Mouse (Mus musculus) CH12.LX (cell line): ENCODE measurements around the gene Tma16. TPM values are rescaled to one million over a fixed set of nuclear protein-coding genes. Genes with fewer than 3 reads are reported as not detected.

Experiments used
- DNase-seq: peaks from one replicate; pipeline ENCODE4 v3.0.0-alpha.2; 2013; ENCODE audit errors: extremely low read depth
- H3K27ac ChIP-seq: 2 replicates; pipeline ENCODE4 v1.5.1; 2012; ENCODE audit warnings: low read depth, mild to moderate bottlenecking, control low read depth, moderate library complexity; ENCODE audit not compliant: insufficient read depth
- H3K27me3 ChIP-seq: replicated peaks from 2 replicates; pipeline ENCODE3; 2012; ENCODE audit warnings: inconsistent platforms
- H3K36me3 ChIP-seq, 2 experiments: replicated peaks in 1 of 2; 2 replicates each; pipeline versions ENCODE3 to v1.6.1; 2012; ENCODE audit warnings: inconsistent platforms in 1 of 2, low read length in 1 of 2, mild to moderate bottlenecking in 1 of 2, mixed read lengths in 1 of 2, moderate library complexity in 1 of 2; ENCODE audit not compliant: control insufficient read depth in 1 of 2, insufficient read depth in 1 of 2
- H3K4me1 ChIP-seq, 2 experiments: 2 replicates each; pipeline ENCODE4 v1.6.1; 2012; ENCODE audit warnings: inconsistent platforms in 1 of 2, moderate library complexity in 1 of 2; ENCODE audit not compliant: insufficient read depth in 2 of 2, control insufficient read depth in 1 of 2
- H3K4me2 ChIP-seq: 2 replicates; pipeline ENCODE4 v1.6.1; 2012; ENCODE audit warnings: low read depth, mild to moderate bottlenecking, control low read depth; ENCODE audit not compliant: poor library complexity, insufficient read depth, severe bottlenecking
- H3K4me3 ChIP-seq, 3 experiments: fragments of 150-350 bp in 1 of 3; sonication (generic) in 1 of 3; replicated peaks in 1 of 3; 2 replicates each; pipeline versions ENCODE3 to v1.5.1; 2011 to 2012; ENCODE audit warnings: low read depth in 2 of 3, low read length in 2 of 3, mild to moderate bottlenecking in 2 of 3, moderate library complexity in 2 of 3, control low read depth in 1 of 3, improper control_type of control experiment in 1 of 3, inconsistent platforms in 1 of 3, mixed read lengths in 1 of 3; ENCODE audit not compliant: poor library complexity in 1 of 3
- H3K79me2 ChIP-seq: replicated peaks from 2 replicates; pipeline ENCODE4 v1.6.1; 2012; ENCODE audit warnings: mild to moderate bottlenecking, moderate library complexity; ENCODE audit not compliant: control insufficient read depth, poor library complexity, insufficient read depth, severe bottlenecking; ENCODE audit errors: extremely low read depth
- H3K9ac ChIP-seq: 2 replicates; pipeline ENCODE4 v1.6.1; 2012; ENCODE audit warnings: low read depth, mild to moderate bottlenecking, control low read depth, moderate library complexity; ENCODE audit not compliant: insufficient read depth
- H3K9me3 ChIP-seq: replicated peaks from 2 replicates; pipeline ENCODE3; 2012; ENCODE audit warnings: low read length, inconsistent platforms, mixed read lengths
- BHLHE40 ChIP-seq: IDR thresholded peaks from 2 replicates; pipeline ENCODE4 v1.6.1; 2011; ENCODE audit warnings: mild to moderate bottlenecking, low read depth, low read length, improper control_type of control experiment
- CHD1 ChIP-seq: IDR thresholded peaks from 2 replicates; pipeline ENCODE4 v1.6.1; 2012; ENCODE audit warnings: low read depth, low read length, improper control_type of control experiment, inconsistent platforms
- CHD2 ChIP-seq: IDR thresholded peaks from 2 replicates; pipeline ENCODE4 v1.6.1; 2011; ENCODE audit warnings: low read length, improper control_type of control experiment
- E2F4 ChIP-seq: IDR thresholded peaks from 2 replicates; pipeline ENCODE4 v1.6.1; 2011; ENCODE audit warnings: low read depth, low read length, improper control_type of control experiment; ENCODE audit not compliant: insufficient replicate concordance
- ELF1 ChIP-seq: IDR thresholded peaks from 2 replicates; pipeline ENCODE4 v1.6.1; 2014; ENCODE audit warnings: low read depth, mild to moderate bottlenecking, inconsistent platforms, low read length, improper control_type of control experiment
- ETS1 ChIP-seq: conservative IDR thresholded peaks from 2 replicates; pipeline ENCODE4 v1.6.1; 2012; ENCODE audit warnings: low read depth, mild to moderate bottlenecking, inconsistent platforms, low read length, improper control_type of control experiment, moderate library complexity
- GABPA ChIP-seq: IDR thresholded peaks from 2 replicates; pipeline ENCODE4 v1.6.1; 2012; ENCODE audit warnings: low read depth, low read length, improper control_type of control experiment, inconsistent platforms; ENCODE audit not compliant: insufficient replicate concordance
- HCFC1 ChIP-seq: IDR thresholded peaks from 2 replicates; pipeline ENCODE4 v1.6.1; 2012; ENCODE audit warnings: low read depth, mild to moderate bottlenecking, inconsistent platforms, low read length, improper control_type of control experiment
- IRF4 ChIP-seq: IDR thresholded peaks from 2 replicates; pipeline ENCODE4 v1.6.1; 2014; ENCODE audit warnings: low read depth, mild to moderate bottlenecking, inconsistent platforms, low read length, improper control_type of control experiment
- JUN ChIP-seq: IDR thresholded peaks from 2 replicates; pipeline ENCODE4 v1.6.1; 2011; ENCODE audit warnings: low read depth, mild to moderate bottlenecking, low read length, improper control_type of control experiment, moderate library complexity; ENCODE audit not compliant: insufficient read depth
- KAT2A ChIP-seq: IDR thresholded peaks from 2 replicates; pipeline ENCODE4 v1.6.1; 2012; ENCODE audit warnings: low read length, improper control_type of control experiment, inconsistent platforms; ENCODE audit not compliant: insufficient replicate concordance
- MAFK ChIP-seq: IDR thresholded peaks from 2 replicates; pipeline ENCODE4 v1.6.1; 2011; ENCODE audit warnings: low read length, improper control_type of control experiment; ENCODE audit not compliant: insufficient replicate concordance
- MAZ ChIP-seq: IDR thresholded peaks from 2 replicates; pipeline ENCODE4 v1.6.1; 2012; ENCODE audit warnings: low read depth, mild to moderate bottlenecking, inconsistent platforms, low read length, improper control_type of control experiment, moderate library complexity
- MEF2A ChIP-seq: IDR thresholded peaks from 2 replicates; pipeline ENCODE4 v1.6.1; 2014; ENCODE audit warnings: low read depth, mild to moderate bottlenecking, inconsistent platforms, low read length, improper control_type of control experiment, borderline replicate concordance
- MYC ChIP-seq: IDR thresholded peaks from 2 replicates; pipeline ENCODE4 v1.6.1; 2011; ENCODE audit warnings: low read depth, mild to moderate bottlenecking, improper control_type of control experiment, low read length
- NELFE ChIP-seq: IDR thresholded peaks from 2 replicates; pipeline ENCODE4 v1.6.1; 2011; ENCODE audit warnings: low read depth, low read length, improper control_type of control experiment
- NRF1 ChIP-seq: IDR thresholded peaks from 2 replicates; pipeline ENCODE4 v1.6.1; 2014; ENCODE audit warnings: low read depth, mild to moderate bottlenecking, inconsistent platforms, low read length, improper control_type of control experiment, moderate library complexity
- RAD21 ChIP-seq: IDR thresholded peaks from 2 replicates; pipeline ENCODE4 v1.6.1; 2011; ENCODE audit warnings: low read depth, mild to moderate bottlenecking, low read length, improper control_type of control experiment, moderate library complexity
- SIN3A ChIP-seq: IDR thresholded peaks from 2 replicates; pipeline ENCODE4 v1.6.1; 2012; ENCODE audit warnings: low read length, improper control_type of control experiment, inconsistent platforms
- TCF12 ChIP-seq: IDR thresholded peaks from 2 replicates; pipeline ENCODE4 v1.6.1; 2014; ENCODE audit warnings: low read depth, mild to moderate bottlenecking, inconsistent platforms, low read length, improper control_type of control experiment
- UBTF ChIP-seq: IDR thresholded peaks from 2 replicates; pipeline ENCODE4 v1.6.1; 2012; ENCODE audit warnings: low read depth, mild to moderate bottlenecking, inconsistent platforms, low read length, improper control_type of control experiment, moderate library complexity
- USF1 ChIP-seq: IDR thresholded peaks from 2 replicates; pipeline ENCODE4 v1.6.1; 2014; ENCODE audit warnings: low read depth, mild to moderate bottlenecking, inconsistent platforms, low read length, improper control_type of control experiment
- USF2 ChIP-seq: conservative IDR thresholded peaks from 2 replicates; pipeline ENCODE4 v1.6.1; 2011; ENCODE audit warnings: low read depth, low read length, improper control_type of control experiment
- ZC3H11A ChIP-seq: IDR thresholded peaks from 2 replicates; pipeline ENCODE4 v1.6.1; 2012; ENCODE audit warnings: low read depth, mild to moderate bottlenecking, inconsistent platforms, low read length, improper control_type of control experiment
- ZKSCAN1 ChIP-seq: IDR thresholded peaks from 2 replicates; pipeline ENCODE4 v1.6.1; 2012; ENCODE audit warnings: low read depth, inconsistent platforms, low read length, improper control_type of control experiment, borderline replicate concordance
- ZMIZ1 ChIP-seq: IDR thresholded peaks from 2 replicates; pipeline ENCODE4 v1.6.1; 2012; ENCODE audit warnings: low read depth, mild to moderate bottlenecking, inconsistent platforms, low read length, improper control_type of control experiment
- ZNF384 ChIP-seq: IDR thresholded peaks from 2 replicates; pipeline ENCODE4 v1.6.1; 2012; ENCODE audit warnings: low read depth, low read length, improper control_type of control experiment, inconsistent platforms
- dilution Hi-C: fragments of 300-500 bp; cut with MboI; formaldehyde crosslinking; loops from 2 replicates; pipeline ENCODE4 v1.14.3; 2020; ENCODE audit warnings: low sequenced_read_pairs; ENCODE audit not compliant: extremely low pct_unique_long_range_greater_than_20kb, extremely low pct_ligation_motif_present
- in situ Hi-C: fragments of 300-500 bp; cut with MboI; formaldehyde crosslinking; loops from 3 replicates; pipeline ENCODE4 v1.14.3; 2019; ENCODE audit warnings: low sequenced_read_pairs, low pct_ligation_motif_present, low pct_unique_long_range_greater_than_20kb, mixed read lengths
- polyA plus RNA-seq: library from polyadenylated mRNA; unstranded; fragments of >175 nt; gene quantifications from 2 replicates; pipeline ENCODE4 v1.2.1, GENCODE M21; 2012; ENCODE audit warnings: low read depth; ENCODE audit not compliant: insufficient read length
- total RNA-seq, 2 experiments: library from RNA; depleted of rRNA; stranded (reverse); fragments of 300-350 nt in 1 of 2; fragments of >200 nt in 1 of 2; gene quantifications; 2 replicates each; pipeline ENCODE4 v1.2.3; 2012 to 2014

Gene Tma16
- total and polyA plus RNA-seq, 3 experiments: 13.7 to 36.5 (median 36.0) TPM

DNA sequence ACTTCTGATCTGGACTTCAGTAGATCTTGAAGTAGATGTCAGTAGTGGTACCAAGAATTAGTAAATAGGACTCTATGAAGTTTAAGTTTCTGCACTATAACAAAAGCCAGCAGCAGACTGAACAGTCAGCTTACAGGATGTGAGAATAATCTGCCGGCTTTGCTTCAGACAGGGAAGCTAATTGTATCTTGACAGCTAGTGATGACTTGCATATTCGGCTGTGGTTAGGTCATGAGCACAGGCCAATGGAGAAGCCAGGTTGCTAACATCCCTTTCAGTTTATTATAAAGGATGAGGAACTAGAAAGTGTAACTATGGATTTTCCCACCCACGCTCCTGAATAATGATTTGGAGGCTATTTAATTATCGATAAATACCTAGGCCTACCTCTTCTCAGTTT, 4.3 kb upstream of the Tma16 start:
- Histone ChIP-seq H3K9me3 (no peaks in the 10 kb centered on the region), H3K9ac (no peak overlapping the region), H3K4me2 (no peak overlapping the region), H3K79me2 (peaks cover 9% of the 10 kb centered on the region), H3K4me3 (no peak overlapping the region), H3K27me3 (no peaks in the 10 kb centered on the region), H3K36me3 (no peaks in the 10 kb centered on the region), H3K27ac (no peak overlapping the region), H3K4me1 (peaks cover 0 to 11% of the 10 kb centered on the region in 2 experiments; a peak in 1 of 4 replicates)
- no peak for TF ChIP-seq HCFC1
- no peak for TF ChIP-seq USF1
- TF ChIP-seq CHD2: no peak
- no peak for TF ChIP-seq TCF12
- TF ChIP-seq JUN: no peak
- no peak for TF ChIP-seq MAFK
- no peak for TF ChIP-seq GABPA
- no peak for TF ChIP-seq NELFE
- TF ChIP-seq E2F4: no peak
- no peak for TF ChIP-seq SIN3A
- no peak for TF ChIP-seq NRF1
- TF ChIP-seq MAZ: no peak
- no peak for TF ChIP-seq ZC3H11A
- TF ChIP-seq ZNF384: no peak
- TF ChIP-seq IRF4: no peak
- TF ChIP-seq ZKSCAN1: no peak
- no peak for TF ChIP-seq KAT2A
- TF ChIP-seq ZMIZ1: no peak
- TF ChIP-seq MEF2A: no peak
- in situ Hi-C loops: no loop called here
- no peak for DNase-seq
- dilution Hi-C loops: no loop called here

DNA sequence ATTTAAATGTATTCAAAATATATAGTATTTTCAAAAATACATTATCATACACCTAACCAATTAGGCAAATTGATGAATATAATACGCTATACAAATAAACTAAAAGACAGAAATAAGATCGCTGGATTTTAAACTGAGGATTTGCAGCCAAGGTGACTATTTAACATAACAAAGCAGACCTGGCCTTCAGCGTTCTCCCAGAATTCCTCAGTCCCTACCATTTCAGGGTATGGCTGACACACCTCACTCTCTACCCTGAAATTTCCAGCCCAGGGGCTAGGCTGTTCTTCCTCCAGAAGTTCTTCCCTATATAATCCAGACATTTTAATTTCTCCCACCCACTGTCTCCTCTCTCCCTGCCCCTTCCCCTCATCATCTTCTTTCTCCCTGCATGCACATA, 2.2 kb upstream of the Tma16 start:
- no peaks in the 10 kb centered on the region for H3K9me3 ChIP-seq
- H3K27ac ChIP-seq: no peak overlapping the region
- in situ Hi-C loops: no loop called here
- H3K36me3 ChIP-seq: peaks cover 2 to 8% of the 10 kb centered on the region in 2 experiments
- DNase-seq: no peak
- H3K4me2 ChIP-seq: no peak overlapping the region
- H3K9ac ChIP-seq: no peak overlapping the region
- H3K4me1 ChIP-seq: peaks cover 0 to 21% of the 10 kb centered on the region in 2 experiments; a peak in 2 of 4 replicates
- dilution Hi-C loops: no loop called here
- H3K79me2 ChIP-seq: peaks cover 28% of the 10 kb centered on the region
- TF ChIP-seq BHLHE40 (no peak), USF2 (no peak), CHD1 (no peak), RAD21 (no peak), ZC3H11A (no peak), ZKSCAN1 (no peak), UBTF (no peak), USF1 (no peak), ETS1 (no peak), MYC (no peak), HCFC1 (no peak), SIN3A (no peak), ELF1 (no peak), ZMIZ1 (no peak), KAT2A (no peak), NELFE (no peak)
- H3K27me3 ChIP-seq: no peaks in the 10 kb centered on the region
- no peak overlapping the region for H3K4me3 ChIP-seq
